Mouse (Mus musculus): ENCODE results near the gene Pygo2.
A peak's percentile ranks its signal among the peaks of the same experiment; 100 is the strongest.

Gene Pygo2

DNA sequence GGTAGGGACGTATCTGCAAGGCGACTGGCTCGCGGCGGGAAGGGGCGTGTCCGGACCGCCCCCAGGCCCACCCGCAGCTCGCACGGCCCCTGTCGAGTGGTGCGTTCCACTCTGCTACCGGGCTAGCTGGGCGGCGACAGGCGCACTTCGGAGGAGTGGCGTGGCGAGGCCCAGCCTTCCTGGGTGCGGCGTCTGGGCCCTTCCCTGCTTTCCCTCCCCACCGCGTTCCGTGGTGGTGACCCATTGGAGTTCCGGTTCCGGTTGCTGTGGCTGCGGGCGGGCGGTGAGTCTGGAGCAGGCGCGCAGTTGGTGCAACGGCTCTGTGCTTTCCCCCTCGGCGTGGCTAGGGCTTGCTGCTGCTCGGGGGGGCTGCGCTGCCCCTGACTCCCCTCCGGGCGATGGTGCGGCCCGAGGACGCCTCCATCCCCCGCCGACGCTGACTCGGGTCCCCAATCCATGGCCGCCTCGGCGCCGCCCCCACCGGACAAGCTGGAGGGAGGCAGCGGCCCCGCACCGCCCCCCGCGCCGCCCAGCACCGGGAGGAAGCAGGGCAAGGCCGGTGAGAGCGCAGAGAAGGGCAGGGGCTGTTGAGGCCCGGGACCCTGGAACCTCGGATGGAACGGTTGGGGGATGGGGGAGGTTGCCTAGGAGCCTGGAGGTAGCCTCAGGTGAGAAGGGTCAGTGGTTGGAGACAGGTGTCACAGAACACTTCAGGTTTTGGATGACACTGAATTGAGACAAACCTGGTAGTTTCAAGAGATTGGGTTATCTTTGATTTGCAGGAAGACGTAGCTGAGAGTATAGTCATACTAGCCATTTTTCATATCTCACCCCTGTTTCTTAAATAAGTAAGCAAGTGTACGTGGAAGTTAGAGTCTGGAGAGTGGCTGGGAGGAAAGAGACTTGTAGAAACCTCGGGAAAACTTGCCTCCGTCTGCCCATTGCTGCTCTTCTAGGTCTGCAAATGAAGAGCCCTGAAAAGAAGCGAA, at the start of gene Pygo2:
Gene Pygo2 (plus strand): TSS at position 44 of the 989 bp plus-strand sequence.
- peak; percentile 96 for DNase-seq

DNA sequence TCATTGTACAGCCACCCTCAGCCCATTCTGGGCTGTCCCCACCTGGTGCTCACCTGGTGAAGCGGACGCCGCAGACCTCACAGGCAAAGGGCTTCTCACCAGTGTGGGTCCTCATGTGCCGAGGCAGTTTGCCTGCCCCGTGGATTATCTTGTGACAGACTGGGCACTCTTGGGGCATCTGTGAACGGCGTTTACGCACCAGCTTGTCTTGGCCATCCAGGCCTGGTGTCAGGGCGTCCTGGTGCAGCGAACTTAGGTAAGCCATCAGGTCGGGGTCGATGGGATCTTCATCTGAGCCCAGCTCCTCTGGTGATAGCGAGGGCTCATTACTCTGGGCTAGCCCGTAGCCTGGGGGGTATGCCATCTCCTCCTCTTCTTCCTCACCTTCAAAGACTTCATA, 49.7 kb upstream of the Pygo2 start:
- no peak for DNase-seq

DNA sequence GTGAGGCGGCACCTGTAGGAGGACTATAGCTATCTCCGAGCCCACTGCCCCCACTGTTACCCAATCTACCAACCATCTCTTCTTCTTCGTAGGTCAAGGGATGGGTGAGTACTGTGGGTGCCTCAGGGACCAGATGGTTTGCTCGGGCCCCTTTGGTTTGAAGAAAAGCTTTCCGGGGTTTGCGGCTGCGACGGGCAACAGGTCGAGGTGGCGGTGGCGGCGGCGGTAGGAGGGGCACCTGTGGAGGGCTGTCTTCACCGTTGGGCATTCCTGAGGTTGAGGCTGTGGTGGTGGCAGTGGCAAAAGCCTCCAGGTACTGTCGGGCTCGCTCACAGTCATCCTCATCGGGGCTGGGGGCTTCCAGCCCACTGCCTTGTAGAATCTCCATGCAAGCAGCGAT, 49.3 kb upstream of the Pygo2 start:
- no peak for DNase-seq

DNA sequence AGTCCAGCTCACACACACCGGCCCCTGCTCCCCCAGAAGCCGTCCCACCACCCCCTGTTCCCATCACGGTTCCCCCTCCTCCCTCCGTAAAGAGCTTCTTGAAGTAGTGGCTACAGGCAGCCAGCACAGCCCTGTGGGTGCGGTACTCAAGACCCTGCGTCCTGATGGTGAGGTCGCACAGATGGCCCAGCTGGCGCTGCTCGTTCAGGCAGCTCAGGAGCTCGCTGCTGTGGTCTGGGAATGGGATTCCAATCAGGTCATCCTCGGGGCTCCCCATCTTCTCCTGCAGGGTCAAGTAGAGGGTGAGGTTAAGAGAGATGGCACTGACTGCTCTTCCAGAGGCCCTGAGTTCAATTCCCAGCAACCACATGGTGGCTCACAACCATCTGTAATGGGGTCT, 48.8 kb upstream of the Pygo2 start:
- DNase-seq = no peak

DNA sequence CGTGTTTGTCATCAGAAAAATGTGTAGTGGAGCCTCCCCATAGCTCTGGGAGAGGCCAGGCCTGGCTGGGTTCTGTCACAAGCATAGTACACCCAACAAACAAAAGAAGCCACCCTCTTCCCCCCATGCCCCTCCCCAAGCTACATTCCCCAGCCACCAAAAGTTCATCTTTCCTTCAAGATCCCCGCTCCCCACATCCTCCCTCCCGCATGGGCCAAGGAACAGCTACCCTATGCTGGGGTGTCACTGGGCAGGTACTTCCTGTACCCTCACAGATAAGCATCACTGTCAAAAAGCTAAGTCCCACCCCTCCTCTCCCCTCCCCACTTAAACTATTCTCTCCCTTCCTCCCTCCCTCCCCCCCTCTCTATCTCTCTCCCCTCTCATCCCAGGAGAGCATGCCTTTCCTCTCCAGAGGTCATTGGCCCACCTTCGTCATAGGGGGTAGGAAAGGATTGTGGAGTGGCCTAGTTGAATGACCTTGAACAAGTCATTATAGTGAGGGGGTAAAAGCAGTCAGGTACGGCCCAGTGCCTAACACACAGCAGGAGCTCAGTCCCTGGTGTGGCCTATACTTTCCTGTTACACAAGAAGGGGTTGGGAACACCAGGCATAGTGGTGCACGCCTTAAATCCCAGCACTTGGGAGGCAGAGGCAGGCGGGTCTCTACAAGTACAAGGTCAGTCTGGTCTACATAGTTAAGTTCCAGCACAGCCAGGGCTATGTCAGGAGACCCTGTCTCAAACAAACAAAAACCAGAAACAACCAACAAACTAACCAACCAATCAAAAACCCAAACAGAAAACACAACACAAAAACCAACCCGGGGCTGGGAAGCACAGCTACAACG, 47.8 kb upstream of the Pygo2 start:
- DNase-seq = no peak

DNA sequence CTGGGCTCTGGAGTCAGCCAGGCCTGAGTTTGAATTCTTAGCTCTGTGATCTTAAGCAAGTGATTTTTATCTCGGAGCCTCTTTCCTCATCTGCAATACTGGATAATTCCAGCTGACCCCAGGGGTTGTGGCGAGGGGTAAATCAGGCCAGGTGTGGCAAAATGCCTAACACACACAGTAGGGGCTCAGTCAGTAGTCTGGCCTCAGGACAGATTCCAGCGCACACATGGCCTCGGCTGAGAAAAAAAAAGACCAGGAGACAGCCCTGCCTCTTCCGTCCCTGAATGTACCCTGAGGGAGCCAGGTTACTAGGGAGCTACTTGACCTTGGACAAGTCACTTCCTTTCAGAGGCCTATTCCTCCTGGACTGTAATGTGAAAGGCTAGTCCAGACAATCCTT, 47.1 kb upstream of the Pygo2 start:
- no peak for DNase-seq

DNA sequence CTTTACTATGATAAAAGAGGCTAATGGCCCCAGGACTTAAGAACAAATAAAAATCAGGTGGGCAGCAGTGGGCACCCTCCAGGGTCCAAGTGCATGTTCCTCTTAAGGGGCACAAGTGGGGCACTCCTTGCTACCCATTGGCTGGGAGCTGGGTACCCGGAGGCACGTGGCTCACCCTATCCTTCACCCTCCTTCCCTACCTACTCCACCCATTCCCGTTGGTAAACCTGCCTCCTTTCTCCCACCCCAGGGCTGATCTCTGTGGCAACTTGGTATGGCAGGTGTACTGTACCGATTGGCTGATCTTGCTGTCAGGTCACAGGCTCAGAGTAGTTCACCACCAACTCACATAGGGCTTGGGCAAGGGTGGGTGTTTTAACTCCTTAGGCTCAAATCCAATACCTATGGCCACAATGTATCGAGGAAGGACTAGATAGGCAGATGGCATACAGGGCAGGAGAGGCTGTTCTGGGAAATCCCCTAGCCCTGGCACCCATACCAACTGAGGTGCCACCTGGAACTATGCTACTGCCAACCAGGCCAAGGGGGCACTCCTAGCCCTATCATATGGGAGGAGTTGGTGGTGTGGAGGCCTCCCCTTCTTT, 46.3 kb upstream of the Pygo2 start:
- DNase-seq = no peak

DNA sequence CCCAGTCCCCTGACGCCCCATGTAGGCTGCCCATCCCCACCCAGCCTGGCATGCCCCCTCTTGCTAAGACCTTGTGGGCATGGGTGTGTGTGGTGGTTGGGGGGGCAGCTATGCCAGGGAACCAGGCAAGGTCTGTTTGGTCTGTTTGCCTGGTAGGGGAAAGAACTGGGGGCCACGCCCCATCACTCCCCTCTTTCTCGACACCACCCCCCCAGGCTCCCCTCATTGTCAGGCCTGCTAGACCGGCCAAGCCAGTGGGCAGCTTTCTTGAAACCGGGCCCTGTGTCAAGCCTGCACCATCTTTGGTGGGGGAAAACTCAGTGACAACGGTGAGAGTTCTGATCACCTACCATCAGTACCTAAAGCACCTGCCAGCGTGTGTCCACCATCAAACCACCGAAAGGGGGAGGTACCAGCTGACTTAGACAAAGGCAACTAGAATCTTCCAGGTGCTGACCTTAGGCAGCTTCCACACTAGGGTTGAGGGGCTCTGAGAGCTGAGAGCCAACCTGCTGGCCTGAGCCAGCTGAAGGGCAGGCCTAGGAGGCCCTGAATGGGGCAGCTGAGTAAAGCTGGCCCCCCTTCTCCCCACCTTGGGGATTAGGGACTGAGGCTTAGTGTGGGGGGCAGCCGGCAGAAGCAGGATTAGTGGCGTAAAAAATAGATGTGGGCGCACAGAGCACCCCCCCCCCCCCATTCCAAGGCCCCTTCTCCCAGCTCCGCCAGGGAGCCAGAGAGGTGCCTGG, 45.5 kb upstream of the Pygo2 start:
- DNase-seq = no peak

DNA sequence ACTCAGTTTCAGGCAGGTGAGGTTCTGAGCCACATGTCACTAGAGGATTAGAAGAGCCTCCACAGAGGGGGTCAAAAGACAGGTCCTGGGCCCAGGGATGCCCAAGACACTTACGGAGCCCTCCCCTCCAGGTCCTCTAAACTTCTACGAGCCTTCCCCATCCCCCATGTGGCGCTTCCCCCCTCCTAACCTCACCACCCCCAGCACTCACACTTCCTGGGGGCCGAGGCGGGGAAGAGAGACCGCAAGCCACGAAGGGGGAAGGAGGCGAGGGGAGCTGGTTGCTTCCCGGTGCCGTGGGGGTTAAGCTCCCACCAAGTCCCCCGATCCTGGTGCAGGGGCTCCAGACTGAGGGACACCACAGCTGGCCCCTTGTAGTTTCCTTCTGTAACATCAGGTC, 44.6 kb upstream of the Pygo2 start:
- no peak for DNase-seq

DNA sequence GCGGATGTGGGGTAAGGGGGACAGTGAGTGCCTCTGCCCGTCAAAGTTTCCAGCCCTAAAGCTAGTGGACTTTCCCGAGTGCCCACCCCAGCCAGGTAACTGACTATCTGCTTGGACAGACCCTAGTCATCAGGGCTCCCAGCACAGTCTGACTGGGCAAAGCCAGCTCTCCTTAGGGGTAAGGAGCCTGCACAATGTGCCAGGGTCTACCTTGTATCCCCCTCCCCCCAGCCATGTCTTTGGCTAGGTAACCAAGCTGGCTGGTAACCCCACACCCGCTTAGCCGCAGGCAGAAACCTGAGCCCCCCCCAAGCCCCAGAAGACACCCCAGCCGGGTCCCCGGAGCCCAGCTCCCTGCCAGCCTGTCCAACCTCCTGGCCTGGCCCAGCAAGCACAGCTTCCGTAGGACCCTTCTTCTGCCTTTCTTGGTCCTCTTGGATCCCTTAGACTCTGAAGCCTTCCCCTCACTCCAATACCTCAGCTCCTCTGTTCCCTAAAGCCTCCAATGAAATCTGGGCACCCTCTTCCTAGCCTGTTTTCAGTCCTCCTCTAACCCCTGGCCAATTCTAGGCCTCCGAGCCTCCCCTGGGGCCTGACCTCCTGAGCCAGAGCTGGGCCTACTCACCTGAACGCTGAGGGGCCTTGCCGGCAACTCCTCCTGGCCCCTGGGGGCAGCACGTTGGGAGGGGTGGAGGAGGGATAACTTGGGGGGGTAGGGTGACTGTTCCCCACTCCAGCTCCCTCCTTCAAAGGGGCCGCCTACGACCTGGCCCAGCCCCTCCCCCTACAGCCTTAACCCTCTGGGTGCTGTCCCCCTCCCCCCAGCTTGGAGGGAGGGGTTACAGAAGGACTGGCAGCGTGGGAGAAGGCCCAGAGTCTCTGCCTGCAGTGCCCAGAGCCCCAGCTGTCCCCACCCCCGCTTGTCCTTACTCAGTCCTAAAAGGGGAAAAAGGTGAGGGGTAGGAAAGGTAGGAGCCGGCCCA, 43.3 kb upstream of the Pygo2 start:
- DNase-seq = no peak

DNA sequence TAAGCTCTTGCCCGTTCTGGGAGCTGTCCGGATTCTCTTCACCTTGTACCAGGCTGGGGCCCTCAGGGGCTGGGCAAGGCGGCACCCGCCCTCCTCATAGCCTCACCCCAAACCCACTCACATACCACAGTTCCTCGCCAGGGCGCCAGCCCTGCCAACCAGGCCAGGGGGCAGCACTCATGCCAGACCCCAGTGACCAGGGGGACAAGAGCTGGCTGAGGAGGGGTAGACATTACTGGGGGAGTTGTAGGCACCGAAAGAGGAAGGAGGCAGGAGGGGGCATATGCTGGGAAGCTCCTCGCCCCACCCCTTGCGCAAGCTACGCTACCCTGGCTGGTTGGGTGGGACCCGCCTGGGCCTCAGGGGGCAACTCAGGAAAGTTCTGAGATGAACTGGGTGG, 42.4 kb upstream of the Pygo2 start:
- DNase-seq = no peak

DNA sequence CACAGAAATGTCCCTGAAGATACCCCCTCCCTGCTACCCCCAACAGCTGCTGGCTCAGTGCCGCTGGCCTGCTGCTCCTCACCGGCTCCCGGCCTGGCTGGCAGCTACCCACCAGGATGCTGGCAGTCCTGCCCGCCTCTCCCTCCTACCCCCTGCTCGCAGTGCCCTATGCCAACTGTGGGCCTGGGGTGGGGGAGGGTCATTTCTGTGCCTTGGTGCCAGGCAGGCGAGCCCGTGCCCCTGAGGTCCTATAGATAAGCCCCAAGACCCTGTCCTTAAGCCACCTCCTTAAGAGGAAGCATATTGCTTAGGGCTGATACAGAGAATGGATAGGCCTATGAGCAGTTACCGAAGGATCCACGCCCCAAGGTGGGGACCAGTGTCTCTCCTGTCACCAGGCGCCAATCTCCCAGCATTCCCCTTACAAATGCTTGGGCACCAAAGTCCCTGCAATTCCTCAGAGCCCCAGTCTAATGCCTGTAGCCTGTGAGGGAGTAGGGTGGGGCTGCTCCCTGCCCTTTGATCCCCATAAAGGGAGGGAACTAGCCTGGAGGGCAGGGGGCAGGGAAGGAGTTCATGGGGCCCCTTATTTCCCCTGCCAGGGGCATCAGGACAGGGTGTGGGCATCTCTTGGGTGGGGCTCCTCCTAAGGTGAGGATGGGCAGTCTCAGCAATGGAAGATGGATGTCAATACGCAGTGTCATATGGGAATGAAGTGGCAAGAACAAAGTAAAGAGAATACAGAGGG, 41.7 kb upstream of the Pygo2 start:
- no peak for DNase-seq

DNA sequence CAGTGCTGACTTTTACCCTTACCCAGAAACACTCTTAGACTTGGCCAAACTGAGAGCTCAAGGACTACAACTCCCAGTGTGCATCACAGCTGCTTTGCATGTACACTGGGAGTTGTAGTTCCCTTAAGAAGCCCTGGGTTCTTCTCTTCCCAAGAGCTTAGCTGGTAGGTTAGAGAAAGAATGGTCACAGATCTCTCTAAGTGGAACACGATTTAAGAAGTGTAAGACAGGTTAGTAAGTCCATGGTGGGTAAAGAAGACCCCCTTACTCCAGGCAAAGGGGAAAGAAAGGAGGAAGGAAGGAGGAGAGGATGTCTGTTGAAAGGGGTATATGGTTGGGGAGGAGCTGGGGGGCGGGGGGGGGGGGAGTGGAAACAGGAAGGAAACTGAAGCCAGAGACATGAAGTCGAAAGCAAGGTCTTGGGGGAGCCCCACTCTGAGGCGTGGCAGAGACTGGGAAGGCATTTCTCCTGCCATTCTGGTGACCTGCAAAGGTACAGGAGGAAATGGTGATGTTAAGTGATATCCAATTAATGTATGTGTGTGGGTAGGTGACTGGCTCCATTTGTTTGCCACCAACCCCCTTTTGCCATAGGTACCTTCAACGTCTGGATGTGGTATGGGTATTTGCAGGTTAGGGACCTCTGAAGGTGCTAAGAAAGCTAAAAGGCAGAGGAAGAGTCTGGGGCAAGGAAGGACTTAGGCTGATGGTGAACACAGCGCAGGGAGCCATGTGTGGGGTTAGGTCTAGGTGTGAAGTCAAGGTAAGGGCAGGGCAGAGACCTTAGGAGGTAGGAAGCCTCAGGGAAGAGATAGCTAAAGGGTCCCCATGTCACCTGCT, 40.9 kb upstream of the Pygo2 start:
- DNase-seq = no peak

DNA sequence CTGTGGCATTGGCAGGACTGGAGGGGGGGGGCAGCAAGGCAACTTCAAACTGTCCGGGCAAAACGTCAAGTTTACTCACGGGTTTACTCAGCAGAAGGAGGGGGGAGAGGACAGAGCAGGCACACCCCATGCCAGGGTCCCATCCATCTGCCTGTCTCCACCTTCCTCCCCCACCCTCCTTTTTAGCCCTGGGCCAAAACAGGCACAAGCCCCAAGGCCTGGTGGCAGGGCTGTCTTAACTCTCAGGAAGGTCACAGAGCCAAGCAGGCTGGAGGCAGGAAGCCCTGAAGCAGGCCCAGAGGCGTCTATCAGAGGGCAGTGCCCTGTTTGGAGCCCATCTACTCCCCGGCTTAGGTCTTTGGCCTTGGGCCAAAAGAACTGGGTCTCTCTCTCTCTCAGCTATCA, 39.9 kb upstream of the Pygo2 start:
- no peak for DNase-seq

DNA sequence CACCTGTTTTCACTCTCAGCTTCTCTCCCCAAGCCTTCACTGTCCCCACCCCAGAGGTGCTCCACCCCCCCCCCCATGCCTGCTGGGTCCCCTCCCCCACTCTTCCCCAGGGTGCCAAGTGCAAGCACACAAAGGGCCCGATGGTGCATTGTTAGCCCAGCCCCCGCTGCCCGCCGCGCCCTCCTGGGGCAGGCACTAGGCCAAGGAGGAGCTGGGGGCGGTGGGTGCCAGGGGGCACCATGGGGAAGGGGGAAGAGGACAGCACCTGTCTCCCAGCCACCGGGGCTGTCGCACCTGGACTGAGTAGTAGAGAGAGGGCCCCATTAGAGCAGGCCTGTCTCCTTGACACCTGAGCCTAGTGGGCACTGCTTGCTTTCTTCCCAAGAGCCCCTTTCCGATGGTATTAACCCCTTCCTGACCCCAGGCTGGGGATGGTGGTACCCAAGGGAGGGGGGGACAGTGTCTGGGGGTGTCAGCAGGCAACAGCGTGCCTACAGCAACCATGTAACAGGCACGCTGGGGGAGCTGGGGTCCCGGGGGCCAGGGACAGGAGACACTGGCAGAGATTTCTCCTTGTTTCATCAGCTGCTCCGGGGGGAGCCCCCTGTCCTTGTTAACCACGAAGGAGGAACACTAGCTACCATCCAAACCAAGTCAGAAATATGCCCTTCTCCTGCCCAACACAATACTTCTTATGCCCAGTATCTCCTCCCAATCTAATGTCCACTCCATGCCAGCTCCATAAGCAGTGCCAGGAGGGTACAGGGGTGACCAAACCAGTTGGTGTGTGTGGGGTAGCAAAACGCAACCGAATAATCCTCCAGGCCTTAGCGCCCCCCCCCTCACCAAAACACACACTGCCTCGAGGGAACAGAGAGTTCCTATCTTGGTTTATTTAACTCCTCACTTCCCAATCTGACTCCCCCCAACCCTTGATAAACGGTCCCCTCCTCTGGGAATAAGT, 39.0 kb upstream of the Pygo2 start:
- DNase-seq = no peak

DNA sequence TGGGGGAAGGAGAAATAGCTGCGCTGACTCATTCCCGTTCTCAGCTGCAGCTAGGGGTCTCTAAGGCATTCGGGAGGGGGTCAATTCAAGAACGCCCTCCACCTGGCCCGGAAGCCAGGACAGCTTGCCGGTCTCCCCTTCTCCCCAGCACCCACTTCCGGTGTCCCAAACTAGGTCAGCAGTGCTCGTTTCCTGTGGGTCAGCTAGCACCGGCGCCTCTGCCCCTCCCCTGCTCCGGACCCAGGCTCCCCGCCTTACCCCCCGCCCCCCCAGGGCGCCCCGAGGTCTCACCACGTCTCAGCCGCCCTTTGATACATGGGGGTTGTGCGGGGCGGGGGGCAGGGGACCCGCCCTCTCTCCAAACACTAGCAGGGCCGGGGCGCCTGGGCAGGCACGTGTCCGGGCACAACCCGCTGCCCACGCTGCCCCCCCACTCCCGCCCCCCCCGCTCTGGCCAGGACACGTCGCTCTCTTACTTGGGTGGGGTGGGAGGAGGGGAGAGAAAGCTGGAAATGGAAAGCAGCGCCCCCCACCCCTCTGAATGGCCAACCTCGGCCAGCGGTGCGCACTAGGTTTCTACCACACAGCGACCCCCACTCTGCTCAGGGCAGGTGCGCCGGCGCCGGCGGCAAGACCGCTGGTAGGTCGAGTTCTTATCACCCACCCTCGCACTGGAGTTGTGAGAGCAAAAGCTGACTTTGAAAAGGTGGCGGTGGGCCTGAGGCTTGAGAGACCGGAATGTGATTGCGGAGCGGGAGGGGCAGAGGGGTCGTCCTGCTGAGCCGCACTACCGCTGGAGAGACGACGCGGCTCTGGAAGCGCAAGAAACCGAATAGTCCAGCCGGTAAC, 38.1 kb upstream of the Pygo2 start:
- no peak for DNase-seq

DNA sequence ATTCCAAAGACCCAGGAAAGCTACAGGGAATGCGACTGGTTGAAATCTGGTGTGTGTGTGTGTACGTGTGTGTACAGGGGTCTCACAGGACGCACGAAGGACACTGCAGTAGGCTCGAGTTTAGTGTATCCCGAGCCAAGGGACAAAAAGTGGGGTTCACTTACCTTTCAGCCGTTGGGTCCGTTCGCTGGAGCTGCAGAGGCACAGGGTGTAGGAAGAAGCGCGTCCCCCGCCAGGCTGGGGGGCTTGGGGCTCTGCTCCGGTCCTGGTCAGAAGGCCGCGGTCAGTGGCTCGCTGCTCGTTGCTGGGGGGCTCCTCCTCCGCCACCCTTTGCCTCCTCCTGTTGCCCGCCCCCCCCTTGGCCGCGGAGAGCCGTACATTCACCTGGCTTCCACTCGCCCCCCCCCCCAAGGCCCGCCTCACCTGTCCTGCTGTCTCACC, 37.1 kb upstream of the Pygo2 start:
- DNase-seq = no peak

All from right cerebral cortex, postnatal 14 days (tissue).